Mouse (Mus musculus) urinary bladder, postnatal 36 days (tissue): ENCODE results near the gene Slmap.
"Not testable (repeated sequence)": the region's sequence is repeated elsewhere in the genome, so short reads cannot be mapped to it uniquely, and the experiment has no call there.

ENCODE experiments used
- DNase-seq, 2 experiments: peaks; one replicate each; pipeline ENCODE4 v3.0.0; 2022; ENCODE audit warnings: low spot score in 2 of 2, mixed read lengths in 1 of 2

Gene Slmap

DNA sequence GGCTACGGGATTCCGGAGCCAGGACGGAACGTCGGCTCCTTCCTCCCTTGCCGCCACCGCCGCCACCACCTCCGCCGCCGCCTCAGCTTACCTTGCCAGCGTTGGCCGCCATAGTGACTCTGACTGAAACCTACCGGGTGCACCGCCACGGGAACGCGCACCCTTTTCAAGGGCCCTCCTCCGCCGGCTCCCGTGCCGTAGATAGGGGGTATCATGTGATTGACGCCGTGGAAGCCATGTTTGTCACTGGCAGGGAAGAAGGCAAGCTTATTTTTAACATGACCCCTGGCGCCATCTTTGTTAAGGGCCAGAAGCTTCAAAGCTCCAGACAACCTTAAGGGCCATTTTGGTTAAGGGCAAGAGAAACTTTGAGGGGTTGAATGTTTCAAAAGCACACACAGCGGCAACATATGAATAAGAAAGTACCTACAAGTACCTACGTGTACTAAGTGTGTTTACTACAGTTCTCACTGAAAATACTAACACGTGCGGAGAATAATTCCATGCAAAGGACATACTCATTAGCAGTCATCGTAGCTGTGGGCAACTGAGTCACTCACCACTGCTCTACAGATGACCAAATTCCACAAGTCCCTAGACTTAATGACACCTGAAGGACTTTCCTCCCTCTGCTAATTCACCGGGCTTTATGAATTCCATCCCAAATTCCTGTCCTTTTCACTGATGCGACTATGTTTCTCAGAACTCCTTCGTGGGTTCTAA is at the start of gene Slmap:
Gene Slmap (minus strand): TSS at position 175 of the 723 bp plus-strand sequence.
- DNase-seq, result peak; percentile 99

DNA sequence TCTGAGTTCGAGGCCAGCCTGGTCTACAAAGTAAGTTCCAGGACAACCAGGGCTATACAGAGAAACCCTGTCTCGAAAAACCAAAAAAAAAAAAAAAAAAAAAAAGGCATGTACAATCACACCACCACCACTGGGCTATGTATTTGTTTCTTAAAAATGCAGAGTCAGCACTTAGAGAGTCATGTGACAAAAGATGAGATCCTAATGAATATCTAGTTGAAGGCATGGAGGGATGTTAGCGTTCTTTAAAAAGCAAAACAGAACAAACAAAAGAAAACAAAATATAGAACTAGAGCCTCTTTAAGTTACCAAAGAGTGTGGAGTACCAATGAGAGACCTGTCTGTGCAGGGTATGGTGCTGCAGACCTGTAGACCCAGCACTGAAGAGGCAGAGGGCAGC is 48.9 kb upstream of the Slmap start:
- DNase-seq, result no peak

DNA sequence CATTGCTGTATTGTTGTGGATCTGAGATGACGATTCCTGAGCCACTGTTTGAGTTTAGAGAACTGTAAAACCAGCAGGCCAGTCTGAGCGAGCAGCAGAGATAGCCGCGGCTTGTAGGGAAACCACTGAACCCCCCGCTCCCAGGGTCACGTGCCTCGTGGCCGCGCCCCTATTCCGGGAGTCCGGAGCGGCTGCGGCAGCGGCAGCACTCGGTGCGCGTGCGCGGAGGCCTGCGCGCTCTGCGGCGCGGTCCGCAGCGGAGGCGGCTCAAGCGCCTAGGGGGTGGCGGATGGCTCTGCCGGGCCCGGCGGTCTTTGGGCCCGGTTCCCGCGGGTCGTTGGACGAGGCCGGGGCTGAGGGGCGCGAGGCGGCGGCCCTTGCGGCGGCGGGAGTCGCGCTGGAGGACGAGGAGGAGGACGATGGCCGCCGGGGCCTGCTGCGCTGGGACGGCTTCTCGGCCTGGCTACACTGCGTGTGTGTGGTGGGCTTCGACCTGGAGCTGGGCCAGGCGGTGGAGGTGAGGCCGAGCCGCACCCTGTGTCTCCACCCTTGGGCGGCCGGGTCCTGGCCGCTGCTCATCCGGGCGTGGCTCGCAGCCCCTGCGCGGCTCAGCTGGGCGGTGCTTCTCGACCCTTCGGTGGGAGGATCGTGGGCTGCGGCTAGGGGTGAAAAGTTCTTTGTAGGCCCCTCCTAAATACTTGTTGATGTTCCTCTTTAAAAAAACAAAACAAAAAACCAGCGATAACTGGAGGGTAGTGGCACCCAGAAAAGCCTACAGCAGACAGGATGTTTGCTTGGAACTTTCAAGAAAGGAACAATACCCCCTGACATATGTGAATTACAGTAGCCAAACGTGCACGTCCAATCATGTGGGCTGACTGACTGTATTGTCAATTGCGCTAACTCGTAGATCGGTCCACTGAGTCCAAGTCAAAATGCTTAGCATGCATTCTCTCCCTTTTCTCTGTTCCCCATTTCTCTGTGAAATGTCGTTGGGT is 44.9 kb upstream of the Slmap start:
- DNase-seq, result peak; percentile 78 to 91

DNA sequence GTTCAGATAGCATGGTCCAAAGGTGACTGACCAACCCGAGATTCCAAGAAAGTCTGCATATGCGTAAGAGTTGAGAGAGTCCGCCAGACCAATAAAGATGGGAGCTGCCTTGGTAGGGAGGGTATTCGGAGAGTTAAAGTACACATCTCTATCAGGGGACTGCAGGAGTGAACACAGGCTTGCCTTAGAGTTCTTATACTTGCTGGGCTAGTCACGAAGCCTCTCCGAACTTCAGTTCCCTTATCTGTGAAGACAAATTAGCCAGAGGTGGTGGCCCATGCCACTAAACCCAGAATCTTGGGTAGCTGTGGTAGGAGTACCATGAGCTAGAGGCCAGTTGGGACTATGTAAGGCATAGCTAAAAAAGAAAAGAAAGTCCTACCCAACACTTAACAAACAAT is 44.1 kb upstream of the Slmap start:
- DNase-seq, result no peak

DNA sequence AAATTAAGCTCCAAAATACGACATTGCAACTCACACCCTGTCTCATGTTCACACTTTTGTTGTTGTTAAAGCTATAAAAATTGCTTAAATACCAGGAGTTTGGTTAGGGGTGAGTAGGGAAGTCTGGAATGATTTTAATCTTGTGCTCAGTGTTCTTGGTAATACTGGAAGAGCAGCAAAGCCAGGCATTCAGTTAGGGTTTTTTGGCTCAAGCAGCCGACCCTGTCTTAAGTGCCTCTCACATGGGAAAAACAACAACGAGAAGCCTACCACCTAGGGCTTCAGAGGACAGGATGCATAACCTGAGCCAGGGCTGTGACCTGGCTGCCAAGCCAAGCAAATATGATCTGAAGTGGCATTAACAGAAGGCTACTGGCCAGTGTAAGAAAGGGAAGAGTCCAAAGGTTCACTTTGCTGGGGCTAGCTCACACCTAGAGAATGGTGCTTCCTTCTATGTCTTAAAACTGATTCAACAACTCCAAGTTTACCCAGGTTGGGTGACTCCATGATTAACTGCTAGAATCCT is 41.6 kb upstream of the Slmap start:
- DNase-seq, result no peak

DNA sequence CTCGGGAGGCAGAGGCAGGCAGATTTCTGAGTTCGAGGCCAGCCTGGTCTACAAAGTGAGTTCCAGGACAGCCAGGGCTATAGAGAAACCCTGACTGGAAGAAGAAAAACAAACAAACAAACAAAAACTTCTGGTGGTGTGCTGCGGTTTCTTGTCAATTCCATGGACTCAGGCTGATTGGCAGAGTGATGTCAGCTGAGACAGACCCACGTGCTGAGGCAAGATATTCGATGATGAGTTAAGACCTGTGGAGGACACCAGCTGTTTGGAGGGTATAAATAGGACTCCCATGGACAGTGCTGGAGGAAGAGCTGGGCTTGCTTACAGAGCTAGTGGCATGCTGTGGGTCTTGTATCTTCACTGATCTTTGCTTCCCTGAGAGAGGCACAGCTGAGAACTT is 38.8 kb upstream of the Slmap start, which contains the start of gene Dennd6a:
Gene Dennd6a (plus strand): TSS at position 301 of the 400 bp plus-strand sequence.
- DNase-seq, result not testable (repeated sequence)

DNA sequence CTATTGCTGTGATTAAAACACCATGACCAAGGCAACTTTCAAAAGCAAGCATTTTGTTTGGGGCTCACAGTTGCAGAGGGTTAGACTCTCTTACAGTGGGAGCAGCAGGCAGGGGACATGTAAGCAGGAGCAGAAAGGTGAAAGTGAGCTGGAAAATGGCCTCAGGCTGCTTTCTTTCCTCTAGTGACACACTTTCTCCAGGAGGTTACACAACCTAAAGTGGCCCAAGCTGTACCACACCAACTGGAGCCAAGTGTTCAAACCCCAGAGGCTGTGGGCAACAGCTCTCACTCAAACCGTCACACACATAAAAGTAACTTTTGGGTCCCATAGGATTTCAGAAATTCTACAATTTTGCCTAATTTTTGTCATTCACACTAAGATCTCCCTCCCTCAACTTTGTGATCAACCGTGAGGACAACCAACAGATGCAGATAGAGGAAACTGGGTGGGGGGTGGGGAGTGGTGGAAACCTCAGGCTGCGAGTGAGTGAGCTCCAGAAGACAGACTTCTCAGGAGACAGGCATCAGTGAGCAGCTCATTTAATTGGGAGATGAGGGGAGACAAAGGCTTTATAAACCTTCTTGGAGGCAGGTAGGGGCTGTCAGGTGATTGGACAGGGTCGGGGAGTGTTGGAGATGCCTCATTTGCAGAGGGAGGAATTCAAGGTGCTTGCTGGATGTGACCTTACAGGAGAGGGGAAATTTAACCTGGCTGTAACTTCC is 37.4 kb upstream of the Slmap start:
- no peak for DNase-seq

DNA sequence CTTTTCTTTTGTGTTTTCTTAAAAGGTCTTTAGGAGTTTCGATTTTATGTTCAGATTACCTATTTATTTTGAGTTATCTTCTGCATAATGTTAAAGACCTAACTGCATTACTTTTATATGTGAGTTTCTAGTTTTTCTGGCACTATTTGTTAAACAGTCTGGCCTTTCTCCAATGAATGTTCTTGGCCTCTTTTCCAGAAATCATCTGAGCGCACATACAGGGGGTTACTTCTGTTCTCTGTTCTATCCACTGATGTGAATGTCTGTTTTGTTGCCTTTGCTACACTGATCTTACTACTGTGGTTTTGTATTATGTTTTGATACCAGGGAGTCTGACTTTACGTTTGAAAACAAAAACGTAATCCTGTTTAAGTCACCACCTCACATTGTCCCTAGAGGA is 35.1 kb upstream of the Slmap start:
- DNase-seq, result no peak

DNA sequence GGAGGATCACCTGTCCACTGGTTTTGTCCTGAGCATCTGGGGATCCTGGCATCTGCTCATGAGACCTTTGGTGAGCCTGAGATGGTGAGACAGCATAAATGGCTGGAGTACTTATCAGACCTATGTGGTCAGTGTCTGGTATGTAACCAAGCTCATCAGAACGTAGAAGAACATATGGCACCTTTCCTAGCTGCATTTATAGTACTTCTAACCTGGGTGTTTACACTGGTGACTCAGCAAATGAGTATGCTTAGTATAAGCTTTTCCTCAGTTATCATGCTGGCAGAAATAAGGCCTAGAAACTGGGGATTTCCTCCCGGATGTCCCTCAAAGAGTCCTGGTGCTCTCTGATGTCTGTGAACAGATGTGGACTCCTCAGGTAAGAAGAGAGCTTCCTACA is 27.5 kb upstream of the Slmap start:
- DNase-seq, result no peak

DNA sequence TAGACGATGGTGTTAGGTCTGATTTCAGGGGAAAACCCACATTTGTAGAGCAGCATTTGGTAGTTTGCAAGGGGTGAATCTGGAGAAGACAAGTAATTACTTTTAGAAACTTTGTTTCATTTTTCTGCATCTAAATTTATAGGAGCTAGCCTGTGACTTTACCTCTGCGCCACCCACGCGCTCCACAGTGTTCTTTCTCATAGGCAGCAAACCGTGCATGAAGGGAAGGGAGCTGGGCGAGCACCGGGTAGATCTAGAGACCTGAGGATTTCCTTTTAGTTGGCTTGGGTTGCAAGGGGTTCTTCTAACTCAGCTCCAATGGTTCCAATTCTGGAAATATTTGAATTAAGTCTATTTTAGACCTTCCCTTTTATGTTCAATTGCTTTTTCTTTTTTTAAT is 23.8 kb upstream of the Slmap start:
- no peak for DNase-seq

DNA sequence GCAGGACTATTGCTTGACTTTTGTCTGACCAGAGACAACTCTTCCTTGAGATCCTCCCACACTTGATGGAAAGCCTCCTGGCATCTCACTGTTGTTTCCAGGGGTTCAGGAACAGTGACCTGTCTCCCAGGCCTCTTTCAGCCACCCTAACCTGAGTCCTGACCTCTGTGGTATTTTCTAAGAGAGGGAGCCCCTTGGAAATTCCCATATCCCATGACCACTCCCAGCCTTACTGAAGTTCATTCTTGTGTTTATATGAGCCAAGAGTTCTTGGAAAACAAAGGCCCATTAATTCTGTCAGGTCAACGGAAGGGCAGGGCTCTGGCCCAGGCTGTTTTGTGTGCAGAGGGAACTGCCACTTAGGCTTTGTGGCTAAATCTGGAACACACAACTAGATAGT is 22.9 kb upstream of the Slmap start:
- no peak for DNase-seq

DNA sequence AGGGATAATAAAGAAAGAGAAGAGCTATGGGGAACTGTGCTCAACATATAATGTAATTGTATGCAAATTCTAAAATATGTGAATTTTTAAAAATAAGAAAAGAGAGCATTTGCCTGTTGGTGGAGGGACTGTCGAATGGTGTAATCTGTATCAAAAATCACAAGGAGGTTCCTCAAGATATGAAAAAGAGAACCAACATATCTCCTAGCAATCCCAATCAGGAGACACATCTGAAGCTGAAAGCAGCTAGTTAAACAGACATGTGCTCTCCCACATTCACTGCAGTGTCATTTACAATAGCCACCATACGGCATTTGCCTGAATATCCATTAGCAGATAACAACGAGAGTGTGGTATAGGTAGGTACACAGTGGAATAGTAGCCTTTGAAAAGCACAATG is 18.1 kb upstream of the Slmap start:
- no peak for DNase-seq

DNA sequence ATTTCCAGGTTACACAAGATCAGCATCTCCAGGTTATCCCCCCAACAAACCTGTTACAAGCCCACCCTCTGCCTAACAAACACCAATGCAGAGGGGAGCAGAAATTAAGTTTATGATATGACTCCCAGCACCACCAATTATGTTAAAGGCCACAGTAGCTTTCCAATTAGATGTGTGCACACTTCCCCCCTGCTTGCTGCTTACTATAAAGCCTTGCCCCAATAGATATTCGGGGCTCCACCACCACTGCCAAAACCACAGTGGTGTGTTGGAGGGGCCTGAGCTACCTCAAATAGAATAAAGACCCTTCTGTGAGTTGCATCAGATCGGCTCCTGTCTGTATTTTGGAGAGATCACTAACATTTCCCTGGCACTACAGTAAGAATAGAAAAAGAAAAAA is 17.7 kb upstream of the Slmap start:
- DNase-seq, result no peak

DNA sequence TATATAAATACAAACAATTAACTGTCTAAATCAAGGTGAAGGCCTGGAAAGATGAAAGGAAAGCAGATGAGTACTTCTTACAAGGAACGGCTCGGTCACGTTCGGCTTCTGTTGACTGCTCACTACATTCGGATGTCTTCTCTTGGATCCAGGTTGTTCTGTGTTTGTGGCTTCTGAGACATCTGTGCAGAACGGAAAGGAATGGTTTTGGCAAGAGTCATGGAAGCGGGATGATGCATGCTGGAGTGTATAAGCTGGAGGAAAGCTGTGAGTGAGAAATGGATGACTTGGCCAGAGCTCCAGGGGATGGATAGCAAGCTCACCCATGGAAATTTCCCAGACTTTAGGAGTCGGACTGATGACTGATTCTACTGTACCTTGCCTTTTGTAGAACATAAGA is 16.0 kb upstream of the Slmap start:
- DNase-seq, result no peak

DNA sequence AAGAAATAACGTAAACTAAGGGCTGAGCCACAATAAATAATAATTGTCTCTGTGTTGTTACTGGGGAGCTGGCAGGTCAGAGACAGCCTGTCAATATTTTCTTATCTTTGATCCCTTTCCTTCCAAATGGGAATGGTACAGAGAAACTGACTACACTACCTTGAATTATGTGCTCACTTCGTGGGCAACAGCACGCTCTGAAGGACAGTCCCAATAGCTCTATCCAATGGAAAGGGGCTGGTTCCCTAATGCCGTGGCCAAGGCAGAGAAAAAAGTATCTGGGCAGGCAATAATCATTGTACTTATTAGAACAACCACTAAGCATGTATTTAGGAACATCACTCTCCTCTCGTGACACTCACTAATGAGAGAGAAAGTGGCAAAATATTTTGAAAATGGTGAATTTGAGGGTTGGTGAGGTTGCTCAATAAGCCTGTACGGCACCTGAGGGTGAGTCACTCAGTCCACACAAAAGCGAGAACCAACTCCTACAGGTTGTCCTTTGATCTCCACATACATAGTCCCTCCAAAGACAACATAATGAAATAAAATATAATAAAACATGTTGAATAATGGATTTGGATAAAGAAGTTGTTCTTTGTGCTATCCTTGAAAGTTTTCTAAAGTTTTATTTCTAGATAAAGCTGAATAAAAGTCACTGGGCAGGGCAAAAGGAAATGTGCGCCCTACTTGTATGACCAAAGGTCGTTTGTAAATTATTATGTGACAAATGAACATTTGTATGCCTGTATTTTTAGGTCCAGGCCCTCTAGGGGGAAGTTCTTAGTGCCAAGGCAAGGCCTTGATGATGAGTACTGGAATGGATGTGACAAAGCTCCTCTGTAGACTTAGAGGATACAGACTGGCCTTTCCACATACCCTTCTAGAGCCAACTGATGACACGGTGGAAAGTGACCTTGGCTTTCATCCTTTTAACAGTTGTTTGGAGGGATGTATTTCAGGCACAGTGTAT is 13.1 kb upstream of the Slmap start:
- DNase-seq, result no peak

DNA sequence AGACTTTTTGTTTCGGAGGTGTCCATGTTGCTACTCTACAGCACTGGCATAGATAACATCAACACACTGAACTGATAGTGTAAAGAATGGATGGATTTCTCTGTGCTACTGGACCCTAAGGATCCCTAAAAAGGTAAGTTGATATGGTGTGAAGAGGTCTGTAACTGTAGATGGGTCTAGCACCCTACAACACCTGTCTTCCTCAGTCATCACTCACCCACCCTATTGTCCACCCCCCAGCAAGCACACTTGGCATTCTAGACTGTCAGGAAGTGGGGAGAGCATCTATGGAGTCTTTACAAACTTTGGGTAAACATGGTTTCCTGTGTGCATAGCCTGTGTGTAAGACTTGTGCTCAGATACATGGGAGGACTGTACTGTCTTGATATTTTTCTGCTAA is 7.4 kb upstream of the Slmap start:
- no peak for DNase-seq

DNA sequence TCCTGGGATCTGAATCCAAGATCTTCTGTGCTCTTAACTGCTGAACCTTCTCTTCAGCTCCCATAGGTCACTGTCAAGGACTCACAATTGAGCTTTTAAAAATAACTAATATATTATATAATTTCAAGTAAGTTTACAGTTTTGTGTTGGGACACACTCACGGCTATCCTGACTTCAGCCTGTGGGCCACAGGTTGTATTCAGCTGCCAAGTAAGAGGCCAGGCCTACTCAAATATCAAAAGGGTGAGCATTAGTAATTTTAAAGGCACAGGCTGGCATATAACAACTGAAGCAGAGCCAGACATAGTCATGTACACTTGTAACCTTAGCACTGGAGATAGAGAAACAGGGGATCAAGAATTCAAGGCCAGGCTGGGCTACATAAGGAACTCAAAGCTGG is 5.8 kb upstream of the Slmap start:
- DNase-seq, result no peak

DNA sequence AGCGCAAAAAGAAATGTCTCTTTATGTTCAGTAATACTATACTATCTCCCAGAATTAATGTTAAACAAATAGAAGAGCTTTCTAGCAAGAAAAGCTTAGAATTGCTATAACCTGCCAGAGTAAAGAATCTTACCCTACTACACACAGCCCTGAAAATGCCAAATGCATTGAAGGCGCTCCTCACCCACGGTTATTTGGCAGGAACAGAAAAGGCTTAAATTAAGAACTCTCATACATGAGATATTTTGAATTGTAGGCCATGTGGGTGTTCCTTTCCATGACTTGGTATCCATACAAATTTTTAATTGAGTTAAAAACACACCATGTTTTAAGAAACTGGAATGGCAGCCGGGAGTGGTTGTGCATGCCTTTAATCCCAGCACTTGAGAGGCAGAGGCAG is 4.5 kb upstream of the Slmap start:
- DNase-seq, result no peak

DNA sequence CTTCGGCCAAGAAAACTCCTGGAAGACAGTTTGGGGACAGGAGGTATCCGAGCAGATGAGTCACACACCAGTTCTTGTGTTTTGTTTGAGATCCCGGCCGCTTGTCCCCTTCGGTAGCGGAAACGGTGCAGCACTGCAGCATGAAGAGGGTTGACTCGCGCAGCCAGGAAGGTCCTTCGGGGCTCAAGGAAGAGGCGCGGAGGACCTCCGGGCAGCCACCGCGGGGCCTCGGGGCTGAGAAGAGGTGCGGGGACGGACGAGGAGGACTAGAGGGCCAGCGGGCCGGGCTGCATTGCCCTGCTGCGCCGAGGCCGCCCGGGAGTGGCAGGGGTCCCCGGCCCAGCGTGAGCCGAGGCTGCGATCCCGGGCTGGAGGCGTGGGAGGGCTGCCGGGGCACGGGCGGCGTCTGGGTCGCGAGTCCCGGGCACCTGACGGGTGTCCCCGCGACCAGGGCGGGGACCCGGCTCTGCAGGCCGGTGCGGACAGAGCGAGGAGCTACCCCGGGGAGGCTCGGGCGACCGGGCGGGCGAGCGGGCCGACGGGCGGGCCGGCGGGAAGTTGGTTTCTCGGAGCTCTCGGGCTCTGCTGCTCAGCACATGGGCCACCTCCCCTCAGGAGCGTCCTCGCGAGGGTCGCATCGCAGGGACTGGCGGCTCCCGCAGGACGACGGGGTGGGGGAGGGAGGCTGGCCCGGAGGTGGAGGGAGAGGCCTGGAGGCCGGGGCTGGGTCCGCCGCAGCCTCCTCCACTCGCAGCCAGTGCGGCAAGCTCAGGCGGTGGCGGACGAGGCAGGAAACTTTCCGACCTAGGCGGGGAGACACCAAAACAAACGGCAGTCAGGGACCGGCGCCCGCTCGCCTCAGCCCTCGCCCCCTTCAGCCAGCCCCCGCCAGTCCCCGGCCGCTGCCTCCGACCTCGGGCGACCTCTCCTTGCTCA is 642 bp downstream of the Slmap start:
- DNase-seq, result peak; percentile 42 to 49

DNA sequence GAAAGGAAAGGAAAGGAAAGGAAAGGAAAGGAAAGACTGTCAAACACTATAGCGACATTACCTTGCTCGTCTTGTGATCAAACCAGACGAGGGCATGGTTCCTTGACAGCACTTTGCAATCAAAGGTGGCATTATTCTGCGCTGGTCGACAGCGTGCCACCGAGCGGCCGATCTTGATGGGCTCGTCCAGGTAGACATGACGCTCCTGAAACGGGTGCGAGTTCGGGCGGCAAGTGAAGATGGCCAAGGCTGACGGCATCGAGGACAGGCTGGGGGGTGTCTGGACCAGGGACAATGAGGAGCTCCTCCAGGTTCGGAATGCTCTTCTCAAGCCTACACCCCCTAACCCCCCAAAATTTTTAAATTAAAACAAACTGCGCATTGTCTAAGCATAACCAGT is 1.5 kb downstream of the Slmap start:
- no peak for DNase-seq
